Mouse (Mus musculus): ENCODE results near the gene Pcyt1b.

DNA sequence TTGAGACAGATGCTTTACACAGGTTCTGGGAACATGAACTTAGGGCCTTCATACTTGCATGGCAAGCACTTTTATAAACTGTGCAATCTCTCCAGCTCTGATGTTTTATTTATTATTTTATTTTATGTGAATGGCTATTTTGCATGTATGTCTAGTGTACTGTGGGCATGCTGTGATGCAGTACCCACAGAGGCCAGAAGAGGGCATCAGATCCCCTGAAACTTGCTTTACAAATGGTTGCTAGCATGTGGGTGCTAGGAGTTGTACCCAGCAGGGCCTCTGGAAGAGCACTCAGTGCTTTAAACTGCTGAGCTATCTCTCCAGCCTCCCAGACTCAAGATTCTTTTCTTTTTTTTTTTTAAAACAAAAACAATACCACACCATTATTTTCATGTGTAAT is 138.5 kb downstream of the Pcyt1b start:
- TF ChIP-seq CTCF (IDR thresholded peaks at IDR 0.05; ENCODE audit: insufficient read depth, low read length): peak; percentile 46
- no peak for TF ChIP-seq POLR2A (IDR thresholded peaks at IDR 0.05; ENCODE audit: borderline replicate concordance, extremely low read depth, low read depth, low read length)
